Mouse (Mus musculus) brown adipose tissue, adult 24 weeks (tissue): Measurements from ENCODE around the gene Tnfsfm13. TPM values are rescaled to one million over a fixed set of nuclear protein-coding genes. Genes with fewer than 3 reads are reported as not detected.

Source experiments
- H3K27ac ChIP-seq: fragments of 200-500 bp; replicated peaks from 2 replicates; pipeline ENCODE4 v1.5.1; 2012; ENCODE audit warnings: low read depth, mild to moderate bottlenecking, low read length
- H3K4me1 ChIP-seq: fragments of 200-500 bp; 2 replicates; pipeline ENCODE4 v1.6.1; 2012; ENCODE audit warnings: low read length, mixed read lengths; ENCODE audit not compliant: control insufficient read depth, insufficient read depth, insufficient read length
- H3K4me3 ChIP-seq: fragments of 200-500 bp; 2 replicates; pipeline ENCODE4 v1.5.1; 2012; ENCODE audit warnings: low read depth, mild to moderate bottlenecking, low read length, moderate library complexity; ENCODE audit not compliant: insufficient read depth
- polyA plus RNA-seq: library from polyadenylated mRNA; stranded (reverse); fragments of >200 nt; gene quantifications from 2 replicates; pipeline ENCODE4 v1.2.4, GENCODE M21; 2012; ENCODE audit not compliant: missing spikeins, insufficient read depth, insufficient read length

Gene Tnfsfm13
- polyA plus RNA-seq, 1 experiment = 0.99 TPM

DNA sequence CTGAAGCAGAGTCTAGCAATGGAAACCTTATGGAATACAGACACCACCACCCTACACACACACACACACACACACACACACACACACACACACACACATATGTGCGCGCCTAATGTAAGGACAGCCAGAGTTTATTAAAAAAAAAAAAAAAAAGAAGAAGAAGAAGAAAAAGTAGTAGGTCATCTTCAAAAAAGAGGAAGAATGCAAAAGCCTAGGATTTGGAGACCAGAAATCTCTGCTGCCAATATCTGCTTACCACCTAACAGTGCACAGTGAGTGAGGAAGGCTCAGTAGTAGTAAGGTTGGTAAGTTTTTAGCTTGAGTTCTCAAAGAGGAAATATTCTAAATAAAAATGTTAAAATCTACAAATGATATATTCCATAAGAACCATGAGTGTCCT lies 16.8 kb downstream of the Tnfsfm13 start:
- Histone ChIP-seq H3K4me3 (no peak overlapping the region), H3K4me1 (no peaks in the 10 kb centered on the region; the same call in 1 of the 2 replicates), H3K27ac (no peak overlapping the region)

DNA sequence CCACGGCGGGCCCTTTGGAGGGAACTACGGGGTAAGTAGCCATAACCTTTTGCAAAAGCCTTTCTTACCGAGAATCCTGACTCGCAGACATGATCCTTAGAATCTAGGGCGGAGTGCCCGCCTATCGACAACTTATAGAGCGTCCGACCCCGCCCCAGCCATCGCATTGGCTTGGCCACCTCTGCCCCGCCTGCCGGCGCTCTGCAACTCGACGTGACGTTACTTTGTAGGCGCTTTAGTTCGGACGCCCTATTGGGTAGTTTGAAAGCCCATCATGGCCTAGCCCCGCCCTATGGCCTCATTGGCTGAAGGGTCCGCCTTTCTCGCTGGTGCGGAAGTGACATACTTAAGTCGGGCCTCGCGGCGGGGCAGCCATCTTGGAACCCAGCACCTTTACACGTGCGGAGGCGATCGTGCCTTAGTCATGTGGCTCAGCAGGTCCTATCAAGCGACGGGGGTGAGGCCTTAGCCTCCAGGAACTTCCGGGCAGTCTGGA lies 23.6 kb downstream of the Tnfsfm13 start, which contains the start of gene Eif4a1:
Gene Eif4a1, minus strand, starts transcription at position 213 of the 496 bp plus-strand sequence.
- Histone ChIP-seq H3K4me1 (no peaks in the 10 kb centered on the region), H3K4me3 (peak within 1 kb of the TSS; percentile 95), H3K27ac (peak within 1 kb of the TSS; percentile 94)

DNA sequence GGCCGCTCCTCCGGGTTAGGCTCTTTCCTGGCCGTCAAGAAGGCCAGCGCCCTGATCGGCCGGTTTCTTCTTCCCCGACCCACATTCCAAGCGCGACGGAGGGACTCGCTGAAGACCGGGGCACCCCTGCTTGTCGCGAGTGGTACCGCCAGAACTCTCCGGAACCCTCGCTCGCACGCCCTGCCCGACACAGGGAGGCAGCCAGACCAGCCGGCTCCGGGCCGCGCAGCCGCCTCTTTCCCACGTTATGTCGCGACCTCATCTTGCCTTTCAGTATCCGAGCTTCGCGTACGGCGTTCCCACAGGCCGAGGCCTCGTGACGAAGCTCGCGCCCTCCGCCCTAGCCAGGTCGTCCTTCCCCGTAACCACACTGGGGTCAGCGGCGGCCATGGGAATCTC lies 24.2 kb downstream of the Tnfsfm13 start:
- Histone ChIP-seq H3K4me1 (no peaks in the 10 kb centered on the region), H3K27ac (peak overlapping the region; percentile 94), H3K4me3 (peak overlapping the region; percentile 95)

GRCm38 (mm10) chr11:69670786-69671725 lies 24.8 kb downstream of the Tnfsfm13 start:
- no peaks in the 10 kb centered on the region for H3K4me1 ChIP-seq
- H3K27ac ChIP-seq = peak overlapping the region; percentile 94
- peak overlapping the region; percentile 95 for H3K4me3 ChIP-seq

DNA sequence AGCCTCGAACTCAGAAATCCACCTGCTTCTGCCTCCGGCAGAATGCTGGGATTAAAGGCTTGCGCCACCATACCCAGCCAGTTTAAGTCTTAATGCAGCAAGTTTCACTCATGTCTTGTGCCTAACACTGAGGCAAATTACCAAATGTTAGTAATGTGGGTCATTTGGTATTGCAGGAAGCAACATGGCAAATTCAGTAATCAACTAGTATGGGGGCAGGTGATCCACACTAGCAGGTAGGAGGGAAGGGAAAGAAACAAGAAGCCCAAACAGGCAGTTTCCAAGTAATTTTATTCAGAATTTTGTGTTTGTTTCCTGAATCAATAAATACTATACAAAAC lies 29.3 kb downstream of the Tnfsfm13 start:
- peaks cover 10% of the 10 kb centered on the region for H3K4me1 ChIP-seq
- H3K4me3 ChIP-seq = no peak overlapping the region
- H3K27ac ChIP-seq = no peak overlapping the region

GRCm38 (mm10) chr11:69665961-69666664 lies 29.8 kb downstream of the Tnfsfm13 start, which contains the start of gene Cd68:
TSS of gene Cd68 (minus strand) at chr11:69666153.
- Histone ChIP-seq H3K4me1 (peaks cover 10% of the 10 kb centered on the region), H3K4me3 (peak within 1 kb of the TSS; percentile 38), H3K27ac (peak within 1 kb of the TSS; percentile 85)

- Histone ChIP-seq H3K4me1 (peaks cover 10% of the 10 kb centered on the region), H3K4me3 (peak overlapping the region; percentile 38), H3K27ac (peak overlapping the region; percentile 85)
These were observed 30.4 kb downstream of the Tnfsfm13 start for GRCm38 (mm10) chr11:69665457-69665960.

GRCm38 (mm10) chr11:69664841-69665240 lies 31.1 kb downstream of the Tnfsfm13 start:
- Histone ChIP-seq H3K27ac (peak overlapping the region; percentile 85), H3K4me3 (peak overlapping the region; percentile 38), H3K4me1 (peaks cover 10% of the 10 kb centered on the region)

DNA sequence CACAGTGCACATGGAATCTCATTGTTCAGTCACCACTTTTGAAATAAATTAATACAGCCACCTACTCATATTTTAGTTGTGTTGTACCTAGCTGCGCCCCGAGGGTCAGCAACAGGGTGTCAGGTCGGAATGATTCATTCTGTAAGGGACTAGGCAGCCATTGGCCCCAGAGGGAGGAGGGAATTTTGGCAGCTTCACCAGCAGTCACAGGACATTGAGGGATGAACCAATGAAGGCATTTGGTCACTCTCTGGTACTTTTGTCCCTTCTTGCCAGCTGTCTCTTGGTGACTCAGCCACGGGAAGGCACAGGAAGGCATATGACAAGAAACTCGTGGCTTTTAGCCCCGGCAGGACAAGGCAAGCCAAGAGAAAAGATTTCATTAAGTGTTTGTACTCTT lies 32.1 kb downstream of the Tnfsfm13 start:
- Histone ChIP-seq H3K4me3 (no peak overlapping the region), H3K4me1 (peaks cover 10% of the 10 kb centered on the region), H3K27ac (peak overlapping the region; percentile 85)

GRCm38 (mm10) chr11:69662967-69663671 lies 32.8 kb downstream of the Tnfsfm13 start:
- H3K4me3 ChIP-seq = peak overlapping the region; percentile 45
- H3K4me1 ChIP-seq = peaks cover 10% of the 10 kb centered on the region
- peak overlapping the region; percentile 85 for H3K27ac ChIP-seq

DNA sequence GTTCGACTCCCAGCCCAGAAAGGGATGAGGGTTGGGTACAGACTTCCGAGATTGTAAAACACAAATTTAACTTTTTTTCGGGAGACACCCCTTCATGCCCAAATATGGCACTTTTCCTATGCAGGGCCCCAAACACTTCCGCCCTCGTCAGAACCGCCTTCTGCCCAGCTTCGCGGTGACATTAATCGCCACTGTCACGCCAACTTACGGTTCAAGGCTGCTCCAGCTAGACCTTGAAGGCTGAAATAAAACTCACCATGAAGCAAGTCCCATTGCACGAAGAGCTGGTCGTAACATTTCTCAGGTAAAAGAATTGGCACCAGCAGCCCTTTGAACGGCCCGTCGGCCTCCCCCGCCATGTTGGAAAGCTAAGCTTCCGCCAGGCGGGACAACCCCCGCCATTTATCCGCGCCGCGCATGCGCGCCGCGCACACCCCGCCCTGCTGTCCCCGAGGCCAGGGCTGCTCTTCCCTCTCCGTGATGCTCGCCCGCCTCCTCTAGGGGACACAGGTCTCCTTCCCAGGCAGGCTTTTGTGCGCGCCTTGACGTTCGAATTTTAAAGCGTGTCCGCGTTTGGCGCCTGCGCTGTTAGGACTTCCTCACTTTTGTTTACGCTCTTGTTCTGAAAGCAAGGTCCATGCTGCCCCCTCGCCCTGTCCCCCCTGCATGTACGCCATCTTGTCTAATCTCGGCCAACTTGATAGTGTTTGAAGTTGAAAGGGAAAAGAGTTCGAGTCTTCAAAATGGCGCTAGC lies 33.5 kb downstream of the Tnfsfm13 start, which contains the start of gene Mpdu1:
Gene Mpdu1, minus strand, starts transcription at position 430 of the 754 bp plus-strand sequence.
- peak within 1 kb of the TSS; percentile 98 for H3K27ac ChIP-seq
- H3K4me3 ChIP-seq = peak within 1 kb of the TSS; percentile 73
- peaks cover 10% of the 10 kb centered on the region for H3K4me1 ChIP-seq

DNA sequence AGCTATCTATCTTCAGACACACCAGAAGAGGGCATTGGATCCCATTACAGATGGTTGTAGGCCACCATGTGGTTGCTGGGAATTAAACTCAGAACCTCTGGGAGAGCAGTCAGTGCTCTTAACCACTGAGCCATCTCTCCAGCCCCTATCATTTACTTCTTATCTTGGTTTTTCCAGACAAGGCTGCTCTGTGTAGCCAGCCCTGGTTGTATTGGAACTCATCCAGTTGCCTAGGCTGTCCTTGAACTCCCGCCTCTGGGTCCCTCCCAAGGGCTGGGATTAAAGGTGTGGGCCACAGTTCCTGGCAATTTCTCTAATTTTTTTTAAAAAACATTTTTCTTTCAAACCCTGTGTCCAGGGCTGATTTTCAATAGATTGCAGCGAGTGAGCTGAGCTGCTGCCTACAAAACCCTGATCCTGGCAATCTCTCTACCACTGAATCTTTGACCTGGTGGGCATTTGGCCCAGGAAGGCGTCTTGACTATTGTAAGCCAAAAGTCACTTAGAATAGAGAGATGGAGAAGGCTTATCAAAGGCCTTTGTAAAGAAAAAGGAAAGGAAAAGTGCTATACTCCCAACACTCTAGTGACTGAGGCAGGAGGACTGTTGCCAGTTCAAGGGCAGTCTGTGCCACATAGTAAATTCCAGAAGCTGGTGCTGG lies 34.5 kb downstream of the Tnfsfm13 start:
- Histone ChIP-seq H3K27ac (peak overlapping the region; percentile 98), H3K4me3 (peak overlapping the region; percentile 73), H3K4me1 (peaks cover 10% of the 10 kb centered on the region)

DNA sequence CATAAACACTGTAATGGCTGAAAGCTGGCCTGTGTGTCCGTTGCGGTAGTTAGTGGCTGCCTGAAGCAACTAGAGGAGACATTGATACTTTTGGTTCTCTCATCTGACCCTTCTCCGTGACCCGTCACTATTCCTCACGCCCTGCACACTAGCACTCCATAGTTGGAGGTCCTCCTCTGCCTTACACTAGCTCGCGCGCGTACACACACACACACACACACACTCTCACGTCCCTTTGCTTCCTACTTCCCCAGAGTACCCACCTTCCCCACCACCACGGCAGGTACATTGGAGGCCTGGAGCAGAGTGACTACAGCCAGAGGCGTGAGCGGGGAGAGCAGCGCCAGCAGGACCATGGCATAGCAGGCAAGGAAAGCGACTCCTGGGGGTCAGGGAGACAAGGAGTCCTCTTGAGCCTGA lies 38.4 kb downstream of the Tnfsfm13 start:
- H3K4me1 ChIP-seq = no peaks in the 10 kb centered on the region; the same call in 1 of the 2 replicates

More for the DNA sequence above, 38.4 kb downstream of the Tnfsfm13 start:
- no peak overlapping the region for H3K4me3 ChIP-seq
- no peak overlapping the region for H3K27ac ChIP-seq
